Mouse (Mus musculus): Measurements from ENCODE around the gene Adamts18. TPM values are rescaled to one million over a fixed set of nuclear protein-coding genes. Genes with fewer than 3 reads are reported as not detected.

Adamts18 gene
- polyA plus RNA-seq, 1 experiment, result not detected

GRCm38 (mm10) chr8:113676811-113677210 lies 171.7 kb downstream of the Adamts18 start:
- no peaks in the 10 kb centered on the region for H3K79me2 ChIP-seq (ENCODE audit: control insufficient read depth, insufficient read depth)
- no peak overlapping the region for H3ac ChIP-seq (ENCODE audit: control insufficient read depth, insufficient read length, low read depth)
- no peak for TF ChIP-seq CTCF (IDR thresholded peaks at IDR 0.05; ENCODE audit: control insufficient read depth, insufficient read depth, insufficient read length)
- no peak for TF ChIP-seq USF1 (IDR thresholded peaks at IDR 0.05; ENCODE audit: low read depth)
- TF ChIP-seq MYOD1 (IDR thresholded peaks at IDR 0.05; ENCODE audit: control insufficient read depth, insufficient read length, low read depth), result no peak
- no peaks in the 10 kb centered on the region for H3K27me3 ChIP-seq (ENCODE audit: control insufficient read depth, insufficient read depth, insufficient read length)
- H3K36me3 ChIP-seq (ENCODE audit: control insufficient read depth, insufficient read depth), result no peaks in the 10 kb centered on the region
- H3K4me3 ChIP-seq (ENCODE audit: insufficient read depth, poor library complexity, severe bottlenecking), result no peak overlapping the region
- no peaks in the 10 kb centered on the region for H3K79me3 ChIP-seq (ENCODE audit: low read depth)

GRCm38 (mm10) chr8:113675281-113675680 lies 173.3 kb downstream of the Adamts18 start:
- no peak for TF ChIP-seq FOSL1 (IDR thresholded peaks at IDR 0.05; ENCODE audit: insufficient read depth, low read length, poor library complexity, severe bottlenecking)
- no peak for TF ChIP-seq CTCF (IDR thresholded peaks at IDR 0.05; ENCODE audit: control insufficient read depth, insufficient read depth, insufficient read length)
- no peak for TF ChIP-seq CEBPB (IDR thresholded peaks at IDR 0.05; ENCODE audit: low read depth)
- TF ChIP-seq MYOG (IDR thresholded peaks at IDR 0.05; ENCODE audit: control insufficient read depth, extremely low read depth, insufficient read length), result no peak
- TF ChIP-seq USF1 (IDR thresholded peaks at IDR 0.05; ENCODE audit: low read depth), result no peak
- no peak for TF ChIP-seq MAX (IDR thresholded peaks at IDR 0.05)
- TF ChIP-seq MYOD1 (IDR thresholded peaks at IDR 0.05; ENCODE audit: control insufficient read depth, insufficient read length, low read depth), result no peak
- H3K4me3 ChIP-seq (ENCODE audit: insufficient read depth, poor library complexity, severe bottlenecking), result no peak overlapping the region
- no peaks in the 10 kb centered on the region for H3K79me2 ChIP-seq (ENCODE audit: control insufficient read depth, insufficient read depth)
- no peaks in the 10 kb centered on the region for H3K36me3 ChIP-seq (ENCODE audit: control insufficient read depth, insufficient read depth)
- H3ac ChIP-seq (ENCODE audit: control insufficient read depth, insufficient read length, low read depth), result no peak overlapping the region
- H3K79me3 ChIP-seq (ENCODE audit: low read depth), result no peaks in the 10 kb centered on the region
- no peaks in the 10 kb centered on the region for H3K27me3 ChIP-seq (ENCODE audit: control insufficient read depth, insufficient read depth, insufficient read length)

GRCm38 (mm10) chr8:113674611-113675010 lies 173.9 kb downstream of the Adamts18 start:
- Histone ChIP-seq H3K27me3 (ENCODE audit: control insufficient read depth, insufficient read depth, insufficient read length) (no peaks in the 10 kb centered on the region), H3ac (ENCODE audit: control insufficient read depth, insufficient read length, low read depth) (no peak overlapping the region), H3K4me3 (ENCODE audit: insufficient read depth, poor library complexity, severe bottlenecking) (no peak overlapping the region), H3K36me3 (ENCODE audit: control insufficient read depth, insufficient read depth) (no peaks in the 10 kb centered on the region), H3K79me3 (ENCODE audit: low read depth) (no peaks in the 10 kb centered on the region), H3K79me2 (ENCODE audit: control insufficient read depth, insufficient read depth) (no peaks in the 10 kb centered on the region)
- TF ChIP-seq CTCF (IDR thresholded peaks at IDR 0.05; ENCODE audit: control insufficient read depth, insufficient read depth, insufficient read length) (no peak), MYOD1 (IDR thresholded peaks at IDR 0.05; ENCODE audit: control insufficient read depth, insufficient read length, low read depth) (no peak), FOSL1 (IDR thresholded peaks at IDR 0.05; ENCODE audit: insufficient read depth, low read length, poor library complexity, severe bottlenecking) (no peak), MAX (IDR thresholded peaks at IDR 0.05) (no peak), USF1 (IDR thresholded peaks at IDR 0.05; ENCODE audit: low read depth) (no peak), CEBPB (IDR thresholded peaks at IDR 0.05; ENCODE audit: low read depth) (no peak), MYOG (IDR thresholded peaks at IDR 0.05; ENCODE audit: control insufficient read depth, extremely low read depth, insufficient read length) (no peak)

GRCm38 (mm10) chr8:113673300-113673699 lies 175.2 kb downstream of the Adamts18 start:
- Histone ChIP-seq H3K79me2 (ENCODE audit: control insufficient read depth, insufficient read depth) (no peaks in the 10 kb centered on the region), H3K27me3 (ENCODE audit: control insufficient read depth, insufficient read depth, insufficient read length) (no peaks in the 10 kb centered on the region), H3K4me3 (ENCODE audit: insufficient read depth, poor library complexity, severe bottlenecking) (no peak overlapping the region), H3K79me3 (ENCODE audit: low read depth) (no peaks in the 10 kb centered on the region), H3ac (ENCODE audit: control insufficient read depth, insufficient read length, low read depth) (no peak overlapping the region), H3K36me3 (ENCODE audit: control insufficient read depth, insufficient read depth) (no peaks in the 10 kb centered on the region)
- no peak for TF ChIP-seq CTCF (IDR thresholded peaks at IDR 0.05; ENCODE audit: control insufficient read depth, insufficient read depth, insufficient read length)

GRCm38 (mm10) chr8:113672599-113673255 lies 175.8 kb downstream of the Adamts18 start:
- H3ac ChIP-seq (ENCODE audit: control insufficient read depth, insufficient read length, low read depth), result no peak overlapping the region
- H3K27me3 ChIP-seq (ENCODE audit: control insufficient read depth, insufficient read depth, insufficient read length), result no peaks in the 10 kb centered on the region
- no peaks in the 10 kb centered on the region for H3K79me3 ChIP-seq (ENCODE audit: low read depth)
- H3K79me2 ChIP-seq (ENCODE audit: control insufficient read depth, insufficient read depth), result no peaks in the 10 kb centered on the region
- no peak for TF ChIP-seq USF1 (IDR thresholded peaks at IDR 0.05; ENCODE audit: low read depth)
- no peak for TF ChIP-seq MAX (IDR thresholded peaks at IDR 0.05)
- no peak for TF ChIP-seq FOSL1 (IDR thresholded peaks at IDR 0.05; ENCODE audit: insufficient read depth, low read length, poor library complexity, severe bottlenecking)
- TF ChIP-seq MYOG (IDR thresholded peaks at IDR 0.05; ENCODE audit: control insufficient read depth, extremely low read depth, insufficient read length), result no peak
- no peak for TF ChIP-seq MYOD1 (IDR thresholded peaks at IDR 0.05; ENCODE audit: control insufficient read depth, insufficient read length, low read depth)
- no peak for TF ChIP-seq CTCF (IDR thresholded peaks at IDR 0.05; ENCODE audit: control insufficient read depth, insufficient read depth, insufficient read length)
- no peak for TF ChIP-seq CEBPB (IDR thresholded peaks at IDR 0.05; ENCODE audit: low read depth)
- H3K4me3 ChIP-seq (ENCODE audit: insufficient read depth, poor library complexity, severe bottlenecking), result no peak overlapping the region
- H3K36me3 ChIP-seq (ENCODE audit: control insufficient read depth, insufficient read depth), result no peaks in the 10 kb centered on the region

- Histone ChIP-seq H3ac (ENCODE audit: control insufficient read depth, insufficient read length, low read depth) (no peak overlapping the region), H3K79me3 (ENCODE audit: low read depth) (no peaks in the 10 kb centered on the region), H3K27me3 (ENCODE audit: control insufficient read depth, insufficient read depth, insufficient read length) (no peaks in the 10 kb centered on the region), H3K79me2 (ENCODE audit: control insufficient read depth, insufficient read depth) (no peaks in the 10 kb centered on the region), H3K4me3 (ENCODE audit: insufficient read depth, poor library complexity, severe bottlenecking) (no peak overlapping the region), H3K36me3 (ENCODE audit: control insufficient read depth, insufficient read depth) (no peaks in the 10 kb centered on the region)
- TF ChIP-seq MYOG (IDR thresholded peaks at IDR 0.05; ENCODE audit: control insufficient read depth, extremely low read depth, insufficient read length), result no peak
- TF ChIP-seq MAX (IDR thresholded peaks at IDR 0.05), result no peak
- no peak for TF ChIP-seq USF1 (IDR thresholded peaks at IDR 0.05; ENCODE audit: low read depth)
- TF ChIP-seq CTCF (IDR thresholded peaks at IDR 0.05; ENCODE audit: control insufficient read depth, insufficient read depth, insufficient read length), result no peak
- no peak for TF ChIP-seq MYOD1 (IDR thresholded peaks at IDR 0.05; ENCODE audit: control insufficient read depth, insufficient read length, low read depth)
Observed at GRCm38 (mm10) chr8:113669924-113670323, 178.6 kb downstream of the Adamts18 start.
